Mouse (Mus musculus) midbrain, embryonic 11.5 days (tissue): ENCODE results near the gene Disp3. TPM values are rescaled to one million over a fixed set of nuclear protein-coding genes. Genes with fewer than 3 reads are reported as not detected.

Experiments used
- ATAC-seq: fragments of 200-750 bp; cut with Nextera tagmentation; 2 replicates; pipeline ENCODE4 v1.8.0; 2017; ENCODE audit warnings: moderate TSS enrichment, moderate library complexity; ENCODE audit not compliant: low FRiP score
- DNase-seq: peaks from one replicate; pipeline ENCODE4 v3.0.0; 2015; ENCODE audit warnings: low spot score; ENCODE audit errors: missing footprints
- H3K27ac ChIP-seq: fragments of 300-500 bp; sonication (generic); 2 replicates; pipeline ENCODE4 v1.5.1; 2014; ENCODE audit warnings: low read depth, low read length
- H3K27me3 ChIP-seq: fragments of 300-500 bp; sonication (generic); 2 replicates; pipeline ENCODE4 v1.6.1; 2014; ENCODE audit warnings: mild to moderate bottlenecking, low read length, moderate library complexity, mixed read lengths; ENCODE audit not compliant: control insufficient read depth, insufficient read depth
- H3K36me3 ChIP-seq: fragments of 300-500 bp; sonication (generic); 2 replicates; pipeline ENCODE4 v1.6.1; 2014; ENCODE audit warnings: mild to moderate bottlenecking, low read length, moderate library complexity, mixed read lengths; ENCODE audit not compliant: control insufficient read depth, insufficient read depth
- H3K4me1 ChIP-seq: fragments of 300-500 bp; sonication (generic); 2 replicates; pipeline ENCODE4 v1.6.1; 2014; ENCODE audit warnings: low read length; ENCODE audit not compliant: control insufficient read depth, insufficient read depth
- H3K4me2 ChIP-seq: fragments of 300-500 bp; sonication (generic); 2 replicates; pipeline ENCODE4 v1.6.1; 2014; ENCODE audit warnings: mild to moderate bottlenecking, moderate library complexity
- H3K4me3 ChIP-seq: fragments of 300-500 bp; sonication (generic); 2 replicates; pipeline ENCODE4 v1.5.1; 2014; ENCODE audit warnings: low read depth, low read length
- H3K9ac ChIP-seq: fragments of 300-500 bp; sonication (generic); 2 replicates; pipeline ENCODE4 v1.6.1; 2014; ENCODE audit warnings: low read length
- H3K9me3 ChIP-seq: fragments of 300-500 bp; sonication (generic); 2 replicates; pipeline ENCODE4 v1.6.1; 2016; ENCODE audit warnings: low read length; ENCODE audit not compliant: control insufficient read depth
- WGBS: fragments of 180-500 bp; shearing (Covaris S2); extraction: QIAGEN DNeasy Blood & Tissue Kit; methylation state at CpG from one replicate; pipeline ENCODE4 v1.1.7; 2014; 5-methylcytosine and 5-hydroxymethylcytosine counted together
- polyA plus RNA-seq: library from polyadenylated mRNA; unstranded; fragments of >200 nt; fragmentation: Nextera tagmentation; extraction: Ambion mirVana; gene quantifications from 2 replicates; pipeline ENCODE4 v1.2.1, GENCODE M21; 2014

The Disp3 gene
- polyA plus RNA-seq, 1 experiment from 2014 or later: 2.9 TPM

DNA sequence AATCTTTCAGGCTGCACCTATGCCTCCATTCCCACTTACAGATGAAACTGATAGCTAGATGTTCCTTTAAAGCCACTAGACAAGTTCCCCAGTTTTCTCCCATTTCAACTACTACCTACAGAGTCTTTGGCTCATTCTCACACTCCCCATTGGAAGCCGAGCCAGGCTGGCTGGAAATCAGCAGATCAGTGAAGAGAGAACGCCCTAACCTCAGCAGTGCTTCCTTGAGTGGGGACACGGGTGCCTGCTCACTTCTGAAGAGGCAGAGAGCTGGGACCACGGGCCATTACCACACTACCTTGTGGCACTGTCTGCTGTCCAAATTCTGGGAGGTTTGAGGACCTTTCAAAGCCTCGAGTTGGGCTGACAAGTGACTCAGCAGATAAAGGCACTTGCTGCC is 11.0 kb upstream of the Disp3 start:
- no peaks in the 10 kb centered on the region for H3K36me3 ChIP-seq
- H3K4me3 ChIP-seq: no peak overlapping the region
- H3K27me3 ChIP-seq: no peaks in the 10 kb centered on the region; the same call in none of the 2 replicates
- WGBS: 75% methylated on average over 5 of the region's 5 CpGs
- ATAC-seq (no peak), DNase-seq (peak; percentile 65)
- H3K4me2 ChIP-seq: no peak overlapping the region
- 0 out of 2 replicates have a peak, but pooled peaks cover 2% of the 10 kb centered on the region for H3K9me3 ChIP-seq
- no peaks in the 10 kb centered on the region for H3K4me1 ChIP-seq
- H3K27ac ChIP-seq: no peak overlapping the region
- H3K9ac ChIP-seq: no peak overlapping the region

DNA sequence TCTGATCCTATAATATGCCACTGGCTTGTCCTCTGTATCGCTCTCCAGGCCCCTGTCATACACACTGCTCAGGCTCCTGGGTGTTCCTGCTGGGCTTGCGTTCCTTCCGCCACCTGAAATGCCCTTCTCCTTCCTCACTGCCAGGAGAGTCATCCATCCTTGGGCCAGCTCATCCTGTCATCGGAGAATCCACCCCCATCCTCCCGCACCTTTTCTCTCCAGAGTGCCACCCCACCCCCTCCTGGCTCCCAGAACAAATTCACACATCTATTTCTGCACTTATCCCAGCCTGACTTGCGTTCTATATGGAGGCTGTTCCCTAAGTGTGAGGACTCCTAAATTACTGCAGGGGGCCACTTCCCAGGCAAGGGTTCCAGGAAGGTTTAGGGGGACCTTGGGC is 9.9 kb upstream of the Disp3 start:
- Histone ChIP-seq H3K4me1 (no peaks in the 10 kb centered on the region), H3K9me3 (no peaks in the 10 kb centered on the region), H3K27ac (no peak overlapping the region), H3K4me3 (no peak overlapping the region), H3K4me2 (no peak overlapping the region), H3K9ac (no peak overlapping the region), H3K36me3 (no peaks in the 10 kb centered on the region), H3K27me3 (no peaks in the 10 kb centered on the region; the same call in none of the 2 replicates)
- 82% methylated on average over 6 of the region's 6 CpGs for WGBS
- no peak for DNase-seq
- no peak for ATAC-seq

DNA sequence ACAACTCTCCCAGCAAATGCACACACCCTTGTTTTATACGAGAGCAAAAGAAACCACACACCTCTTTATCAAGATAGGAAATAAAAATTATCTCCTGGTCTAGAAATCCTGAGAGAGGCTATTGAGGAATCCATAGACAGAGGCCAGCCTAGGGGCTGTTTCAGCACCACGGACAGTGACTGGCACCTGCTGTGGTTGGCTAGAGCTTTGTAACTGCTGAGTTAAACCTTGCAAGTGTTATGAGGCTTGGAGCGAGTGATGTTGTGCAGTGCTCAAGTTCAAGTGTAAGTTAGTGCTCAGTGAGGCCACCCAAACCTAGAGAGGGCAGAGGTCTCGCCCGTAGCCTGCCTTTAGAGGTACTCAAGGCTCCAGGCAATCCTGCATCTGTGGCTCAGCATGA is 5.6 kb upstream of the Disp3 start:
- 19% methylated on average over 5 of the region's 5 CpGs for WGBS
- no peak overlapping the region for H3K27ac ChIP-seq
- no peak overlapping the region for H3K9ac ChIP-seq
- H3K4me1 ChIP-seq: no peaks in the 10 kb centered on the region
- H3K36me3 ChIP-seq: no peaks in the 10 kb centered on the region
- no peak overlapping the region for H3K4me2 ChIP-seq
- no peak for ATAC-seq
- DNase-seq: peak; percentile 93
- H3K9me3 ChIP-seq: no peaks in the 10 kb centered on the region
- H3K4me3 ChIP-seq: no peak overlapping the region
- H3K27me3 ChIP-seq: no peaks in the 10 kb centered on the region; the same call in none of the 2 replicates

DNA sequence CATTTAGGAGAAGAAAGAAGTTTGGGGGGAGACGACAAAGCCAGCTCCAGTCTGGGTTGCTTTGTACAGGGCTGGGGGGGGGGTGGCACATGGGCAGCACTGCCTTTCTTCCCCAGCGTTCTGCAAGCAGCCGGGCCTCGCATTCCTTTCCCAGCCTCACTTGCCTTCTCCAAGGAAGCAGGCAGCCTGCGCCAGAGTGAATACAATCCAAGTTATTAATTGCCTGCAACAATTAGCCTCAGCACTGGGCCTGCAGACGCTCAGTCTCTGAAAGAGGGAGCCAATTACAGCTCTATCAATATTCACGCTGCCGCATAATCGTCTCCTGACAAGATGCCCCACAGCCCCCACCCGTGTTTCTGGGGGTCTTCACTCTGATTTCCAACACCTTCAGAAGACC is 4.1 kb upstream of the Disp3 start:
- no peak for ATAC-seq
- WGBS: 63% methylated on average over 10 of the region's 10 CpGs
- peak; percentile 57 for DNase-seq
- Histone ChIP-seq H3K4me1 (peaks cover 4% of the 10 kb centered on the region), H3K4me2 (no peak overlapping the region), H3K9ac (no peak overlapping the region), H3K36me3 (no peaks in the 10 kb centered on the region), H3K9me3 (no peaks in the 10 kb centered on the region), H3K27ac (no peak overlapping the region), H3K27me3 (peaks cover 6% of the 10 kb centered on the region), H3K4me3 (no peak overlapping the region)

DNA sequence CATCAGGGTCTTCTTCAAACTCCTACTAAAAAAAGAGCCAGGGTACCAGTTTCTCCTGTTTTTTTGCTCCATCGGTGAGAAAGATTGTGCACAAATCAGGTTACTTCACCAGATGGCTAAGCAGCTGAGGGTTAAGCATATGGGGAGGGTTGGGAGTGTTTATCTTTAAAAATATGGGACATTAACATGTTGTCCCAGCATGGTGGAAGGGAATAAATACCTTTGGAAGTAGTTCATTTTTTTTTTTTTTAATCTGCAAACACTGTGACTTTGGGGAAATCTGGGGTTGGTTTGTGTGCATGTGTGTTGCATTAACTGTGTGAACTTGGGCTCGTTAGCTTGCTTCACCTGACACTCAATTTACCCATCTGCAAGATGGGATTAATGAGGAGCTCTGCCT is 3.3 kb upstream of the Disp3 start:
- H3K27me3 ChIP-seq: peaks cover 12% of the 10 kb centered on the region
- peaks cover 10% of the 10 kb centered on the region for H3K4me1 ChIP-seq
- no peaks in the 10 kb centered on the region for H3K9me3 ChIP-seq
- H3K4me3 ChIP-seq: no peak overlapping the region
- WGBS: 79% methylated on average over 2 of the region's 2 CpGs
- ATAC-seq: no peak
- no peaks in the 10 kb centered on the region for H3K36me3 ChIP-seq
- no peak for DNase-seq
- no peak overlapping the region for H3K4me2 ChIP-seq
- H3K27ac ChIP-seq: no peak overlapping the region
- H3K9ac ChIP-seq: no peak overlapping the region

DNA sequence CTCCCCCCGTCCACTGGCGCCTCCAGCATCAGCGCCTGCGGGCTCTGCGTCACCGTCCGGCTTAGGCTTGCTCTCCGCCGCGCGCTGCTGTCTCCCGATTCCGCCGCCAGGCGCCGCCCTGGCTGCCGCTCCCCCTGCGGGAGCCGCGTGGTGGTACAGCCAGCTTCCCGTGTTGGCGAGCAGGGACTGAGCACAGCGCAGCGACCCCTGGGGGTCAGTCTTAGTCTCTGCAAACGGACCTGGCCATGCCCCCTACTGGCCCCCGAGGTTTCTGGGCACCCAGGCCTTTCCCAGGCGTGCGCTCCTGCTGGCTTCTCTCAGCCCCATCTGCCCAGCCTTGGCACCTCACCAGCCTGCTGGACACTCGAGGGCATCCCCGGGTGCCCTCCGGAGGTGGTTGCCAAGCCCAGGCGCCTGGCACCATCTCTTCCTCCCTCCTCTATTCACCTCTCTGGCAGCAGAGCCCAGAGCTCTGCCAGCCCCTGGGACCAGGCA is 337 bp upstream of the Disp3 start:
- peak overlapping the region; percentile 90 for H3K4me2 ChIP-seq
- ATAC-seq (peak; percentile 93), DNase-seq (peak; percentile 99)
- H3K4me3 ChIP-seq: peak overlapping the region; percentile 49
- no peak overlapping the region; the same call in 1 of the 2 replicates for H3K27ac ChIP-seq
- peak overlapping the region; percentile 59 for H3K9ac ChIP-seq
- H3K9me3 ChIP-seq: no peaks in the 10 kb centered on the region
- no peaks in the 10 kb centered on the region for H3K36me3 ChIP-seq
- 5% methylated on average over 32 of the region's 32 CpGs for WGBS
- peaks cover 12% of the 10 kb centered on the region for H3K4me1 ChIP-seq
- peaks cover 14% of the 10 kb centered on the region for H3K27me3 ChIP-seq

DNA sequence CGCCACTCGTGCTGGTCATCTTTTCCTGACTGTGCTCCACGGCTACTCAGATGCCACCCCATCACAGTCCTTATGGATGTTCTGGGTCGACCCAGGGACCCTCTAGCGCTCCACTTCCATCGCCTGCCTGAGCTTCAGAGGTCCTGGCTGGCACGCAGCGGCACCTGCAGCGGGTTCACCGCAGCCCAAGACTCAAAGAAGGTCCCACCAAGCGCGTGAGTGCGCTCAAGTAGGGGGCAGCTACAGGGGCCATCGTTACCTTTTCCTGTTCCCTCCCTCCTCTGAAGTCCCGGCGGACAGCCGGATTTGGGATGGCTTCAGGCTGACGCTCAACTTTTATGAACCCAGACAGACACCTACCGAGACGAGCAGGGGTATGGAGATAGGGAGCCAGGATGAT is 724 bp downstream of the Disp3 start:
- H3K9ac ChIP-seq: peak overlapping the region; percentile 59
- no peaks in the 10 kb centered on the region for H3K36me3 ChIP-seq
- DNase-seq (no peak), ATAC-seq (peak; percentile 6; the same call in 1 of the 2 replicates)
- H3K27me3 ChIP-seq: peaks cover 14% of the 10 kb centered on the region
- H3K27ac ChIP-seq: no peak overlapping the region
- WGBS: under 1% methylated on average over 20 of the region's 20 CpGs
- peaks cover 12% of the 10 kb centered on the region for H3K4me1 ChIP-seq
- no peaks in the 10 kb centered on the region for H3K9me3 ChIP-seq
- peak overlapping the region; percentile 90 for H3K4me2 ChIP-seq
- H3K4me3 ChIP-seq: peak overlapping the region; percentile 49

DNA sequence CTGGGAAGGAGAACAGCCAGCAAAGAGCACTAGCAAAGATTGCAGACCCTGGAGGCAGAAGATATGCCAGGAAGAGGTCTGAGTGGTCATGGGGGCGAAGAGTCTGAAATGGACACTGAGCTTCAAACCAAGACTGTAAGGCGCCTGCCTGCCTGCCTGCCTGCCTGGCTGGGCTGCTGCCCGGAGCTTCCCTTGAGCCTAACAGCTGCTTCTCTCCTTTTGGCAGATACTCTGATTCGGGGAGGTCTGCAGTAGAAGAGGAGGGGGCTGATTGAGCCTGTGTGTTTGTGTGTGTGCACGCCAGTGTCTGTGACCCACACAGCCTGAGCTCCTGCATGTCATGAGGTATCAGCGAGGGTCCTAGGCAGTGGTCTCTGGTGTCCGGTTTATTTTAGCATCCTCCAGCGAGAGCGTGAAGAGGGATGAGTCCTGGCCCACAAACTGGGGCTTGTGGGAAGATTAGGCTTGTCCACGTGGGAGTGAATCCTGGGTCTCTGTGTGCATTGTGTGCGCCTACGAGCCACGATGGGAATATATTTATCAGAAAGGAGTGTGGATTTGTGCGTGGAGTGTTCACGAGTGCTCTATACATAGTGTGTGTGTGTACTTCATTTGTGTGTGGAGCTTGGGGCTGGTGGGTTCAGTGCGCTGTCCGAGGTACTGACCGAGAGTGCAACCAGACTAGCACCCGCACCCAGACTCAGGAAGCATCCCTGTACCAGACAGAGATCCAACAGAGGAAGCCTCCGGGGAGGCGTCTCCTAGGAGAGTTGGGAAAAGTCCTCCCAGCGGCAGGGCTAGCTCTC is 1.3 kb downstream of the Disp3 start:
- no peaks in the 10 kb centered on the region for H3K9me3 ChIP-seq
- H3K36me3 ChIP-seq: no peaks in the 10 kb centered on the region
- H3K4me1 ChIP-seq: peaks cover 12% of the 10 kb centered on the region
- ATAC-seq: no peak
- peak; percentile 96 for DNase-seq
- peak overlapping the region; percentile 59 for H3K9ac ChIP-seq
- H3K4me2 ChIP-seq: peak overlapping the region; percentile 90
- H3K27me3 ChIP-seq: peaks cover 14% of the 10 kb centered on the region
- no peak overlapping the region for H3K27ac ChIP-seq
- peak overlapping the region; percentile 49 for H3K4me3 ChIP-seq
- WGBS: 18% methylated on average over 22 of the region's 22 CpGs

DNA sequence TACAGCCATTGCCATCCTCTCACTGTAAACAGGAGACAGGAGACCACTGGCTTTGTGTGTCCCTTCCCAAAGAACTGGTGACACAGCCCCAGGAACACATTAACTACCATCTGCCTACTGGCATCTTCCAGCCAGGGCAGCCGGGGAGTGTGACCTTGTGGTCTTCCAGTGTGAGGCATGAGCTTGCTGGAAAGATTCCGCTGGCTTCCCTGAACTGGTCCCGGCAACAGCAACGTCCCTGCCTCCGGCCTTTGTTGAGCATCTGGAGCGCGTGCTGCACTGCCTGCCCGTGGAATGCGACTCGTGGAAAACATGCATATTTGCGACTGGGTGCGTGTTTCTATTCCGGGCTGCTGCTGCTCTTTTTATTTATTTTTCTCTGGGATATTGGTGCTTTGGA is 3.5 kb downstream of the Disp3 start:
- WGBS: 31% methylated on average over 13 of the region's 13 CpGs
- no peak overlapping the region for H3K4me2 ChIP-seq
- H3K4me1 ChIP-seq: peaks cover 12% of the 10 kb centered on the region
- no peak overlapping the region for H3K27ac ChIP-seq
- H3K9me3 ChIP-seq: no peaks in the 10 kb centered on the region
- no peak for DNase-seq
- H3K9ac ChIP-seq: no peak overlapping the region
- no peaks in the 10 kb centered on the region; the same call in 1 of the 2 replicates for H3K36me3 ChIP-seq
- peaks cover 14% of the 10 kb centered on the region for H3K27me3 ChIP-seq
- no peak overlapping the region for H3K4me3 ChIP-seq
- no peak for ATAC-seq
